Mouse (Mus musculus): ENCODE measurements around the gene Frem1.
A peak's percentile ranks its signal among the peaks of the same experiment; 100 is the strongest.

Gene Frem1

GRCm38 (mm10) chr4:83051634-83052577 lies at the start of gene Frem1:
Gene Frem1 (minus strand): TSS chr4:83052339.
- DNase-seq (ENCODE audit: low spot score in 2 of 2): peak; percentile 34 to 35

DNA sequence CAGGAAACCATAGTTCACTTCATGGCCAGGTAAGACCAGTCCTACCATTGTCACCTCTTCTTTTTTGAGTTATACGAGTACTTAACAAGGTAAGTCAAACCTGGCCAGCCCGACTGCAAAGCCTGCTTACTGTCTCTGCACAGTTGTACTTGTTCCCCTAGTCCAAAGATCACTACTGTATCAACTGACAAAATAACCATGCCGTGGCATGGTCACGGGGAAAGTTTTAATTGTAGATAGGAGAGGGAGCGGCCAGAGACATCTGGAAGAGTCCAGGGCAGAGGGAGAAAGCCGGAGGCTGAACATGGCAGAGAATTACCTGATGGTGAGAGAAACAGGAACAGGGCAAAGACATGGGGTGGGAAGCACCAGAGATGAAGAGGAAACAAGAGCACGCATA lies 46.9 kb upstream of the Frem1 start:
- no peak for DNase-seq (ENCODE audit: low spot score in 2 of 2)

DNA sequence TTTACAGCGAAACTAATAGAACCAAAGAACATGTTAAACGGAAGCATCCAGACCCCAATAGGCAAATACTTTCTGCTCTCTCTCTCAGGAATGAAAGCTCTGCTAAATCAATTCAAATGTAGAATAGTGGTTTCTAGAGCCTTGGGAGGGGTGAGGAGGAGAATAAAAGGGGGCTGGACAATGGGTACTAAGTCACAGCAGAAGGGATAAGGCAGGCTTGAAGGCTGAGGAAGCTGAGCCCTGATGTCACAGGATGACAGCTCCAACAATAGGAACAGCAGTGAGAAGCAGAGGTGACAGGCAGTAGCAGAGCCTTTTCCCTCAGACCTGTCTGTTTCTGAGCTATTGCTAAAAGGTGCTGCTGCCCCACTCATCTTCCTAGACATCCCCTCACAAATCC lies 41.8 kb upstream of the Frem1 start:
- DNase-seq (ENCODE audit: low spot score in 2 of 2): no peak

DNA sequence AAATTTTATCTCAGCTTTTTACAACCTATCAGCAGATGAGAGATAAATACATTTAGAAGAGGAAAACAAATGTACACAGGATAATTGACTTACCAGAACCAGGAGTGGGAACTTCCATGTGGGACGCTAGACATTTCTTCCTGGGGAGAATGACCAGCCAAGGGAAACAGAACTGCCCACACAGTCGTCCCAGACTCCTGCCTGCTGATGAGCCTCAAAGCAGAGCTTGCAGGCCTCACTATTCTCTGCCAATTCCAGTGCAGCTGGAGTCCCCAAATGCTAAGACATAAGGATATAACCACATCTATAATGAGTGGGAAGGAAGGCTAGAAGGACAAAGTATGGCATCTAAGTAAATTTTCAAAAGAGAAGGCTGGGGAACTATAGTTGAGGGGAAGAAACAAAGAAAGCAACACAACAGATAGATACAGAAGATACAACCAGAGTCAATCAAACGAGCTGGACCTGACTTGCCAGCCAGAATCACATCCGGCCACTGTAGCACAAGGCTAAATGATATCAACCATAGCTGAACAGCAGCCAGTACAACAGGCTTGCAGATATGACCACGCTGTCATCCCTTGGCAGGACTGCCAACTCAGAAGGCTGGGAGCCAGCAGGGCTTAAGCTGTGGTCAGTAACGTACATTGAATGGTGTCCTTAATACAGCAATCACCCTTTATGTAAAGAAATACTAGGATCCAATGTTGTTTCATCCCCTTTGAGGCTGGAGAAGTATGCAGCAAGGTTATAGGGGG lies 38.7 kb upstream of the Frem1 start:
- DNase-seq (ENCODE audit: low spot score in 2 of 2): peak in 1 of 2 experiments; percentile 36

GRCm38 (mm10) chr4:83080364-83081174 lies 28.4 kb upstream of the Frem1 start:
- no peak for DNase-seq (ENCODE audit: low spot score in 2 of 2)

DNA sequence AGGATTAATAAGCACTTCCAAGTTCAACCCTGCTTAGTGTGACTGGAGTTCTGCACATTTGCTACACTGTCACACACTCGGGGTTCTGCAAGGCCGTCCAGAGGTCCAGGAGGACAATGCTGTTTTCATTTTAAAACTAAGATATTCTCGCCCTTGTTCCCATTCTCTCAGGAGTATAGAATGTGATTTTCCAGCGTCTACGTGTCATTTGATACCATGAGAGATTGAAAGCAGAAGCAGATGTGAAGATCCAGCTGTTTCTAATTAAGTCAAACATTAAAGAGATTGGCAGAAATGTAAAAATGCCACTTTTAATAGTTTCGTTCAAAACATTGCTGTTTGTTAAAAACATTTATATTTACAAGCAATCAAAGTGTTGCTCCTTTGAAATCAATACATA lies 12.1 kb upstream of the Frem1 start:
- DNase-seq (ENCODE audit: low spot score in 2 of 2): no peak

- DNase-seq (ENCODE audit: low spot score in 2 of 2): no peak
Measured at GRCm38 (mm10) chr4:83061564-83061963, 9.4 kb upstream of the Frem1 start.

- no peak for DNase-seq (ENCODE audit: low spot score in 2 of 2)
Measured at GRCm38 (mm10) chr4:83058617-83059016, 6.5 kb upstream of the Frem1 start.

DNA sequence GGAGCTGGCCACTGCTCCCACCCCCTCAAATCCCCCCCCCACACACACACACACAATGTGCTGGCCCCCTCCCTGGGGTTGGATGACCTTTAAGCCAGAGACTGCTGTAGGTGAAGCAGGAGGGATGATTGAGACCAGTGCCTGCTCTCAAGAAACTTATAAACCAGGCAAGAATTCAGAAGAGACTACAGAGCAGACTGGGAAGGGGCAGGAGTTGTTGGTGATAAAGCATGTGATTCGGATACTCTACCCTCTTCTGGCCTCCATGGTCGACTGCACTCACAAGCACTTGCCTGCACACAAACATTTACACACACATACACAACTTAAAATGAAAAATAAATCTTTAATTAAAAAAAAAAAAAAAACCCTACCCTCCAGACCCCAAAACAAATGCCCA lies 6.0 kb upstream of the Frem1 start:
- DNase-seq (ENCODE audit: low spot score in 2 of 2): no peak

- DNase-seq (ENCODE audit: low spot score in 2 of 2): no peak
Measured at GRCm38 (mm10) chr4:83056496-83056895, 4.4 kb upstream of the Frem1 start.

DNA sequence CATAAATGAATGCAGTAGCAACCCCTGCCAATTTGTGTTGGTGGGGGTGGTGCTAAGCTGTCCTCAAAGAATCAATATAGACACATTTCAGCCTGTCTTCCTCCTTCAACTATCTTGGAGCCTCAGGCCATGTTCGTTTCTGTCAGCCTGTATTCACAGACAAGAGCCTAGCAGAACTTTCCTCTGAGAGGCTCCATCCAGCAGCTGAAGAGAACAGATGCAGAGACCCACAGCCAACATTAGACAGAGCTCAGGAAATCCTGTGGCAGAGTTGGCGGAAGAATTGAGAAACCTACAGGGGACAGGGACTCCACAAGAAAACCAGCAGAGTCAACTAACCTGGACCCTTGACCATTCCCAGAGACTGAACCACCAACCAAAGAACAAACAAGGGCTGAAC lies 3.3 kb upstream of the Frem1 start:
- DNase-seq (ENCODE audit: low spot score in 2 of 2): no peak

DNA sequence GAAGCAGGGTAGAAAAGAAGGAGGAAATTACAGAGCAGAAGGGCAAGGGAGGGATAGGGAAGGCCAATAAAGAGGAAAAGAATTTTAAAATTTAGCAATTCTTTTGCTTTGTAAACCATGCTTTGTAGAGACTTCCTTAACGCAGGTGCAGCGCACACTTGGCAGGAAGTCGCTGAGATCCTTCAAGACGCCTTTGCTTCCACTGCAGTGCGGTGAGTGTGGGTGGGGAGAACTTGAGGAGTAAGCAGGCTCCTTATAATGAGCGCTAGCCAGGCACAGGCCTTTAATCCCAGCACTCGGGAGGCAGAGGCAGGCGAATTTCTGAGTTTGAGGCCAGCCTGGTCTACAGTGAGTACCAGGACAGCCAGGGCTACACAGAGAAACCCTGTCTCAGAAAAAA lies 1.1 kb upstream of the Frem1 start:
- DNase-seq (ENCODE audit: low spot score in 2 of 2): no peak

DNA sequence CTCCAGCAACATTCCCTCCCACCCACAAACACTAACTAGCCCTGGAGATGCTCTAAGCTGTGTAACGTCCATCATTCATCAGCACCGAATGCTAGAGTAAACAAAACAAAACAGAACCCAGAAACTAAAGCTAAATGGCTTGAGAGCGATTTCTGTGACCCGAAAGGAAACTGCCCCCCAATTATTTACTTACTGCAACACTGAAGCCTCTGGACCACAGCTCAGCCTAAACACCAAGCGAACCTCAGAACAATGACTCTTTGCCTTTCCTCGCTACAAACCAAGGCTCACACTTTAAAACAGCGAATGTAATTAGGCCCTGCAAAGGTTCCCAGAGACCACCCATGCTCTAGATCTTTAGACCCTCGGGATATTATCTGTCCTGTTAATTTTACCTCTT lies 963 bp downstream of the Frem1 start:
- DNase-seq (ENCODE audit: low spot score in 2 of 2): no peak

DNA sequence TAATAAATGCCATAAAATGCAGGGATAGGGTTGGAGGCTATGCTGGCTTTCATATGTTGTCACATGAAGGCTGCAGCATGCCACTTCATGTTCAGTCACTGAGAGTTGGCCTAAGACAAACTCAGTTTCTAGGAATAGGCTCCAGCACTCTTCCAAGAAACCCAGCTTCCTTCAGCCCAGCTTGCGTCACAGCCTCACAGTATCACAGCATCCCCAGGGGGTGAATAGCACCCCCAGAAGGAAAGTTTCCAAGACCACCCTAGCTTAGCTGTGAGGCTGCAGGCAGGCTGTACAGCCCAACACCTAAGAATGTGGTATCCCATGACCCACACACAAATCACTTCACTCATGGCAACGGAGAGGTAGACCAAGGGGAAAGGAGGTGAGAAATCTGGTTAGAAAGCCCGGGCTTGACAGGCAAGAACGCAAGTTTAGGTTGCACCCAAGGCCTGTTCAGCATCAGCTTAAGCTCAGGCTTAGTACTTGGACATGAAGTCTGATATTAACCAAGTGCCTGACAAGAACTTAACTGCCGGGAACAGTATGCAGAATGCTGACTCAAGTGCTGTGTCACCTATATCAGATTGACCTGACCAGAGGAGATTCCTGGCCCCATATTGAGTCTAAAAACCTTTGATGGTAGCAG lies 1.9 kb downstream of the Frem1 start:
- DNase-seq (ENCODE audit: low spot score in 2 of 2): no peak

DNA sequence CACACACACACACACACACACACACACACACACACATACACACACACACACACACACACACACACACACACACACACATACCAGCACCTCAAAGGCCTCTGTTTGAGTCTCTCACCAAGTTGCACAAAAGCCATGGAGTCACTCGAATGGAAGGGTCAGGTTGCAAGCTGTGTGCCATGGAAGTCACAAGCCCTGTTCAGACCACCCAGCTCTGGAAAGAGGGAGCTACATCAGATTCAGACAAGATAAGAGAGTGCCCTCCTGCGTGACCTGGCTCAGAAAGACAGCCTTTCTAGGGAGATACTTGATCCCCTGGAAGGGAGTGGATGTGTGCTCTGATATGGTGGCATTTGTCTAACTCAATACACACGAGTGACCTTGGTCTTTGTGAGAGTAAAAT lies 2.9 kb downstream of the Frem1 start:
- no peak for DNase-seq (ENCODE audit: low spot score in 2 of 2)

GRCm38 (mm10) chr4:83048561-83048960 lies 3.6 kb downstream of the Frem1 start:
- DNase-seq (ENCODE audit: low spot score in 2 of 2): no peak

- DNase-seq (ENCODE audit: low spot score in 2 of 2): no peak
Measured at GRCm38 (mm10) chr4:83046806-83047205, 5.3 kb downstream of the Frem1 start.

- no peak for DNase-seq (ENCODE audit: low spot score in 2 of 2)
Measured at GRCm38 (mm10) chr4:83046069-83046468, 6.1 kb downstream of the Frem1 start.

DNA sequence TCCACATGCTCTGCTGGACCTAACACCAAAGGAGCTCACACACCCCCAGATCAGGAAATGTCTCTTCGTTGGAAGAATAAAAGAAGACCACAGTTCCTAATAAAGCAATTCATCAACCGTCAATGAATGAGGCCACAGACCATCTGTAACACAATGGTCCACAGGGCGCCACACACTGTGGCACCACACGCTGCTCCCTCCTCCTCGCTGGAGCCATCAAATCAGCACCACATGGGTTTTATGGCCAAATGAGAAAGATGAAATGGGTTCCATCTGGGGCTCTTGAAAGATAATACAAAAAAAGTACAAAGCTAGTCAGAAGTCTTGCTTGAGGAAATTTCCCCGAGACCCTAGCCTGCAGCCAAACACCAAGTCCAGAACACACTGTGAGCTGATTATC lies 6.9 kb downstream of the Frem1 start:
- no peak for DNase-seq (ENCODE audit: low spot score in 2 of 2)

DNA sequence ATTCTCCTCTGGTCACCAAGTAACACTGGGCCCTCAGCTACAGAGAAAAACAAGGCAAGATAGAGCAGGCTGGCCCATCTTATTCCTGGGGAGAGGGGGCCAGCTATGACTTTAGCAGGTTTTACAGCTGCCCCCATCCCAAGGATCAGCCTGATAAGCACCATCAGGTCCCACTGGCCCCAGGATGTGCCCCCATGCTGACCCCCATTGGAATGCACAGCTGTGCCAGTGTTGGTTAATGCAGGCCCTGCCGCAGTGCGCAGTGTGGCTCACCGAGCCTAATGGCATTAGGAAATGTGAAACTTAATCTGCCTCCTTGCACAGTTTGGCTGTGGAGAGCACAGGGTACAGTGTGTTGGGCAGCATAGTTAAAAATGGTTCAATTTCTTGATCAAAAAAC lies 11.4 kb downstream of the Frem1 start:
- DNase-seq (ENCODE audit: low spot score in 2 of 2): no peak

DNA sequence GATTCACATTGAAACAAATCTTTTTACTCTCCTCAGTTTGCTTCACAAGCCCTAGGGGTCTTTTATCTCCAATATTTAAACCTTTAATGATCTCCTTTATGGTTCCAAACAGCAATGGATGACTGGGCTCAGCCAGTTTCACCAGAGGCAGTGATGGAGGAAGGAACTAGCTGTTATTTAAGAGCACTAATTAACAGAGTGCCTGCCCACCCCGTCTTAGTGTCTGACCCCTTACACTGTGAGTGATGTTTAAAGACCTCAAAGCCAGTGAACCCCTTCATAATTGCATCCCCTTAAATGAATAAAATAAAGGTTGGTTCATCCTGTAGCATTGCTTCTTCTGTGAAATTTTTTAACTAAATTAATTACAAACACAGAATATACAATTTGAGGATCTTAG lies 19.4 kb downstream of the Frem1 start:
- DNase-seq (ENCODE audit: low spot score in 2 of 2): no peak

- DNase-seq (ENCODE audit: low spot score in 2 of 2): no peak
Measured at GRCm38 (mm10) chr4:83031591-83031990, 20.5 kb downstream of the Frem1 start.

Measured in right cerebral cortex, postnatal 10 days (tissue).